Mouse (Mus musculus) thymus, adult 2 months (tissue): ENCODE measurements at regions not wholly inside any gene's neighbourhood (a gene's known extent, or its start where the extent isn't known, plus 50 kb on each side); places are given as distances from the start of the nearest gene placed in this dataset.

Experiments used
- CTCF ChIP-seq: fragments of 200-500 bp; IDR thresholded peaks from 2 replicates; pipeline ENCODE4 v1.5.1; 2012; ENCODE audit warnings: mild to moderate bottlenecking, control low read depth, low read length, moderate library complexity, borderline replicate concordance; ENCODE audit not compliant: control insufficient read depth, poor library complexity, insufficient read depth; ENCODE audit errors: extremely low read depth
- POLR2A ChIP-seq: fragments of 200-500 bp; IDR thresholded peaks from 2 replicates; pipeline ENCODE4 v1.6.1; 2012; ENCODE audit warnings: mild to moderate bottlenecking, low read length, control low read depth, moderate library complexity; ENCODE audit not compliant: control insufficient read depth, poor library complexity, insufficient read depth; ENCODE audit errors: extremely low read depth

DNA sequence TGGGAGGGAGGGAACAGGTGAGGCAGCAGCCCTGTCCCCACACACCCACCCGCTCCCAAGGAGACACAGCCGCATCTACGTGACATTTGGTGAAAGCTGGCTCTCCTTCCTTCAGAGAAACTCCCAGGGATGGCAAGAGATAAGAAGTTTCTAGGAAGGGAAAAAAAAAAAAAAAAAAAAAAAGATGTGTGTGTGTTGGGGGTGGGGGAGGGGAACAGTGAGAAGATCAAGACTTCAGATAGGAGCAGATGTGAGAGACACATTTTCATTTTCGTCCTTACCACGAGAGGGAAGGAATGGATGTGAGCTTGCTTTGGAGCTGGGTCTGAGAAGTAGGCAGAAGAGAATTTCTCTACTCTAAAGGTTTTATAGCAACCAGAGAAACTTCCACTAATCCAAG is 91.4 kb downstream of the Cd24a start:
- TF ChIP-seq CTCF = no peak
- no peak for TF ChIP-seq POLR2A
